Mouse (Mus musculus): ENCODE measurements around the gene Lfng. TPM values are rescaled to one million over a fixed set of nuclear protein-coding genes. Genes with fewer than 3 reads are reported as not detected.

The Lfng gene
- polyA plus RNA-seq, 1 experiment from 2014 or later = 3.5 TPM

Other genes with a start within 250 kb of the Lfng start
- 15.0 and 16.1 TPM in 2 replicates for gene Snx8, start 218.1 kb upstream of the Lfng start, polyA plus RNA-seq (2015; fragmentation: Nextera tagmentation; extraction: Ambion mirVana)
- 80.5 and 82.6 TPM in 2 replicates for gene Eif3b, start 188.0 kb upstream of the Lfng start, polyA plus RNA-seq (2015; fragmentation: Nextera tagmentation; extraction: Ambion mirVana)
- 0.07 and 0.08 TPM in 2 replicates for gene Gm4869, start 161.7 kb upstream of the Lfng start, polyA plus RNA-seq (2015; fragmentation: Nextera tagmentation; extraction: Ambion mirVana)
- 16.2 and 17.5 TPM in 2 replicates for gene Chst12, start 101.8 kb upstream of the Lfng start, polyA plus RNA-seq (2015; fragmentation: Nextera tagmentation; extraction: Ambion mirVana)
- gene Grifin, start 42.2 kb upstream of the Lfng start, polyA plus RNA-seq (2015; fragmentation: Nextera tagmentation; extraction: Ambion mirVana) = not detected in 2 replicates
- 25.0 and 25.4 TPM in 2 replicates for gene Ttyh3, start 41.7 kb downstream of the Lfng start, polyA plus RNA-seq (2015; fragmentation: Nextera tagmentation; extraction: Ambion mirVana)
- gene Iqce, start 95.1 kb downstream of the Lfng start, polyA plus RNA-seq (2015; fragmentation: Nextera tagmentation; extraction: Ambion mirVana) = 8.0 and 10.3 TPM in 2 replicates
- gene Brat1, start 97.7 kb downstream of the Lfng start, polyA plus RNA-seq (2015; fragmentation: Nextera tagmentation; extraction: Ambion mirVana) = 12.9 and 13.9 TPM in 2 replicates
- gene Amz1, start 116.8 kb downstream of the Lfng start, polyA plus RNA-seq (2015; fragmentation: Nextera tagmentation; extraction: Ambion mirVana) = 0.59 and 0.60 TPM in 2 replicates
- 9.4 and 10.9 TPM in 2 replicates for gene Gna12, start 223.1 kb downstream of the Lfng start, polyA plus RNA-seq (2015; fragmentation: Nextera tagmentation; extraction: Ambion mirVana)

All from heart, embryonic 13.5 days (tissue).